Mouse (Mus musculus) ES-Bruce4 (cell line): ENCODE data around the gene Irf2bpl.

Experiments
- CTCF ChIP-seq: IDR thresholded peaks from one replicate; pipeline ENCODE4 v1.8.1; 2011; ENCODE audit warnings: low read depth, low read length
- EP300 ChIP-seq: IDR thresholded peaks from 2 replicates; pipeline ENCODE4 v1.6.1; 2011; ENCODE audit warnings: low read depth, low read length; ENCODE audit not compliant: insufficient read depth
- POLR2A ChIP-seq: IDR thresholded peaks from one replicate; pipeline ENCODE4 v1.8.1; 2011; ENCODE audit warnings: low read length; ENCODE audit not compliant: insufficient read depth

DNA sequence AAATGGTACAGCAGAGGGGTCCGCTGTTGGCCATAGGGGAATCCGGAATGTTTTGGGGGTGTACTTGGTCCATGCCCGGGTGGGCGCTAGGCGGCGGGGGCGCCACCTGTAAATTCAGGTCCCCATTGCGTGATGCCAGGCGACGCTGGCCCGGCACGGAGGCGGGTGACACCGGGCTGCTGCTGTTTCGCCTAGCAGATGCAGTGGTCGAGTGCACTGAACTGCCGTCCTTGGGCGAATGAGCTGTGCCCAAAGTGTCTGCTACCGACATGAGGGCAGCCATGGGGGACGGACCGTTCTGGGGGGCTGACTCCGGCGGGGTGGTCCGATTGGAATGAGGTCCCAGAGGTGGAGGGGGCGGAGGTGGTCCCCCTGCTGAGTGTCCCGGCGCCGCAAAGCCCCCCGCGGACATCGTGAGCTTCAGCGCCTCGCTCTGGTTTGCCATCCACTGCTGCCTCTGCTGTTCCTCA, 2.8 kb downstream of the Irf2bpl start:
- TF ChIP-seq POLR2A: no peak
- no peak for TF ChIP-seq CTCF
- TF ChIP-seq EP300: no peak
